Mouse (Mus musculus): Measurements from ENCODE around the gene Znhit6. TPM values are rescaled to one million over a fixed set of nuclear protein-coding genes. Genes with fewer than 3 reads are reported as not detected.

Znhit6 gene
- polyA plus RNA-seq (2015; fragmentation: Nextera tagmentation; extraction: Ambion mirVana) = 38.2 TPM in 2 replicates

- 5% methylated on average over 37 of the region's 37 CpGs for WGBS
- peak within 1 kb of the TSS; percentile 90 for H3K4me2 ChIP-seq (replicated peaks)
- peak within 1 kb of the TSS; percentile 88 for H3K4me3 ChIP-seq (replicated peaks)
- ATAC-seq = peak; percentile 94
- H3K4me1 ChIP-seq (replicated peaks) = peaks cover 20% of the 10 kb centered on the region
- peak within 1 kb of the TSS; percentile 86 for H3K9ac ChIP-seq (replicated peaks)
- peak within 1 kb of the TSS; percentile 72 for H3K27ac ChIP-seq
- no peaks in the 10 kb centered on the region for H3K27me3 ChIP-seq
- no peaks in the 10 kb centered on the region for H3K9me3 ChIP-seq
- peaks cover 22% of the 10 kb centered on the region for H3K36me3 ChIP-seq
Measured at GRCm38 (mm10) chr3:145575743-145576481, at the start of gene Znhit6. TSS of gene Znhit6 (plus strand) at chr3:145576205.

GRCm38 (mm10) chr3:145537870-145538269, 38.1 kb upstream of the Znhit6 start:
- Histone ChIP-seq H3K36me3 (no peaks in the 10 kb centered on the region), H3K9me3 (0 out of 2 replicates have a peak, but pooled peaks cover under 1% of the 10 kb centered on the region), H3K27me3 (no peaks in the 10 kb centered on the region), H3K27ac (no peak overlapping the region), H3K4me2 (replicated peaks) (no peak overlapping the region), H3K9ac (replicated peaks) (no peak overlapping the region), H3K4me3 (replicated peaks) (no peak overlapping the region), H3K4me1 (replicated peaks) (no peaks in the 10 kb centered on the region)
- ATAC-seq = no peak
- 93% methylated on average over 1 of the region's 1 CpGs for WGBS

GRCm38 (mm10) chr3:145548441-145549415, 27.3 kb upstream of the Znhit6 start:
- H3K4me1 ChIP-seq (replicated peaks) = no peaks in the 10 kb centered on the region
- no peak overlapping the region for H3K27ac ChIP-seq
- no peak overlapping the region for H3K4me2 ChIP-seq (replicated peaks)
- no peaks in the 10 kb centered on the region for H3K36me3 ChIP-seq
- H3K4me3 ChIP-seq (replicated peaks) = no peak overlapping the region
- 80% methylated on average over 10 of the region's 10 CpGs for WGBS
- no peak overlapping the region for H3K9ac ChIP-seq (replicated peaks)
- no peaks in the 10 kb centered on the region for H3K9me3 ChIP-seq
- ATAC-seq = no peak
- no peaks in the 10 kb centered on the region for H3K27me3 ChIP-seq

- WGBS = 75% methylated on average over 3 of the region's 3 CpGs
- Histone ChIP-seq H3K27ac (no peak overlapping the region), H3K27me3 (no peaks in the 10 kb centered on the region), H3K36me3 (no peaks in the 10 kb centered on the region), H3K4me1 (replicated peaks) (no peaks in the 10 kb centered on the region), H3K9ac (replicated peaks) (no peak overlapping the region), H3K4me3 (replicated peaks) (no peak overlapping the region), H3K4me2 (replicated peaks) (no peak overlapping the region), H3K9me3 (no peaks in the 10 kb centered on the region)
- ATAC-seq = no peak
Measured at GRCm38 (mm10) chr3:145550216-145550615, 25.8 kb upstream of the Znhit6 start.

- ATAC-seq = no peak
- H3K9me3 ChIP-seq = no peaks in the 10 kb centered on the region
- 93% methylated on average over 2 of the region's 2 CpGs for WGBS
- H3K9ac ChIP-seq (replicated peaks) = no peak overlapping the region
- no peaks in the 10 kb centered on the region for H3K4me1 ChIP-seq (replicated peaks)
- no peaks in the 10 kb centered on the region for H3K27me3 ChIP-seq
- no peak overlapping the region for H3K27ac ChIP-seq
- no peak overlapping the region for H3K4me3 ChIP-seq (replicated peaks)
- no peak overlapping the region for H3K4me2 ChIP-seq (replicated peaks)
- H3K36me3 ChIP-seq = no peaks in the 10 kb centered on the region
Measured at GRCm38 (mm10) chr3:145554388-145554787, 21.6 kb upstream of the Znhit6 start.

- H3K4me2 ChIP-seq (replicated peaks) = no peak overlapping the region
- WGBS = 95% methylated on average over 10 of the region's 10 CpGs
- no peak for ATAC-seq
Measured at GRCm38 (mm10) chr3:145556206-145556605, 19.8 kb upstream of the Znhit6 start.

GRCm38 (mm10) chr3:145559675-145560074, 16.3 kb upstream of the Znhit6 start:
- H3K4me2 ChIP-seq (replicated peaks) = no peak overlapping the region
- H3K4me3 ChIP-seq (replicated peaks) = no peak overlapping the region
- no peak overlapping the region for H3K9ac ChIP-seq (replicated peaks)
- 94% methylated on average over 5 of the region's 5 CpGs for WGBS
- H3K27ac ChIP-seq = no peak overlapping the region
- H3K9me3 ChIP-seq = no peaks in the 10 kb centered on the region
- H3K4me1 ChIP-seq (replicated peaks) = no peaks in the 10 kb centered on the region
- H3K27me3 ChIP-seq = no peaks in the 10 kb centered on the region
- no peaks in the 10 kb centered on the region for H3K36me3 ChIP-seq
- no peak for ATAC-seq

More at GRCm38 (mm10) chr3:145556206-145556605, 19.8 kb upstream of the Znhit6 start:
- Histone ChIP-seq H3K4me1 (replicated peaks) (no peaks in the 10 kb centered on the region), H3K36me3 (no peaks in the 10 kb centered on the region), H3K9me3 (no peaks in the 10 kb centered on the region), H3K4me3 (replicated peaks) (no peak overlapping the region), H3K27ac (no peak overlapping the region), H3K27me3 (no peaks in the 10 kb centered on the region), H3K9ac (replicated peaks) (no peak overlapping the region)

GRCm38 (mm10) chr3:145560117-145560516, 15.9 kb upstream of the Znhit6 start:
- Histone ChIP-seq H3K9ac (replicated peaks) (no peak overlapping the region), H3K4me2 (replicated peaks) (no peak overlapping the region), H3K27me3 (no peaks in the 10 kb centered on the region), H3K4me1 (replicated peaks) (no peaks in the 10 kb centered on the region), H3K27ac (no peak overlapping the region), H3K4me3 (replicated peaks) (no peak overlapping the region), H3K9me3 (no peaks in the 10 kb centered on the region), H3K36me3 (no peaks in the 10 kb centered on the region)
- ATAC-seq = no peak
- WGBS = 88% methylated on average over 4 of the region's 4 CpGs

GRCm38 (mm10) chr3:145574468-145574867, 1.5 kb upstream of the Znhit6 start:
- no peaks in the 10 kb centered on the region for H3K9me3 ChIP-seq
- H3K27ac ChIP-seq = no peak overlapping the region
- H3K36me3 ChIP-seq = peaks cover 17% of the 10 kb centered on the region
- no peaks in the 10 kb centered on the region for H3K27me3 ChIP-seq
- H3K9ac ChIP-seq (replicated peaks) = no peak overlapping the region
- 91% methylated on average over 3 of the region's 3 CpGs for WGBS
- H3K4me3 ChIP-seq (replicated peaks) = no peak overlapping the region
- no peak for ATAC-seq
- no peak overlapping the region for H3K4me2 ChIP-seq (replicated peaks)
- peaks cover 20% of the 10 kb centered on the region for H3K4me1 ChIP-seq (replicated peaks)

GRCm38 (mm10) chr3:145575340-145575739, 665 bp upstream of the Znhit6 start:
- Histone ChIP-seq H3K4me3 (replicated peaks) (no peak overlapping the region; the same call in 1 of the 2 replicates), H3K9me3 (no peaks in the 10 kb centered on the region)
- ATAC-seq = peak; percentile 25

GRCm38 (mm10) chr3:145576482-145576822, 447 bp downstream of the Znhit6 start:
- ATAC-seq = no peak
- Histone ChIP-seq H3K4me3 (replicated peaks) (peak overlapping the region; percentile 88), H3K9me3 (no peaks in the 10 kb centered on the region), H3K4me2 (replicated peaks) (peak overlapping the region; percentile 90), H3K27me3 (no peaks in the 10 kb centered on the region), H3K27ac (peak overlapping the region; percentile 72), H3K9ac (replicated peaks) (peak overlapping the region; percentile 86), H3K36me3 (peaks cover 26% of the 10 kb centered on the region), H3K4me1 (replicated peaks) (peaks cover 20% of the 10 kb centered on the region)
- under 1% methylated on average over 11 of the region's 11 CpGs for WGBS

More at GRCm38 (mm10) chr3:145575340-145575739, 665 bp upstream of the Znhit6 start:
- peak overlapping the region; percentile 90 for H3K4me2 ChIP-seq (replicated peaks)
- H3K36me3 ChIP-seq = peaks cover 20% of the 10 kb centered on the region
- H3K27me3 ChIP-seq = no peaks in the 10 kb centered on the region
- no peak overlapping the region for H3K27ac ChIP-seq
- H3K9ac ChIP-seq (replicated peaks) = no peak overlapping the region
- 80% methylated on average over 7 of the region's 7 CpGs for WGBS
- H3K4me1 ChIP-seq (replicated peaks) = peaks cover 20% of the 10 kb centered on the region

GRCm38 (mm10) chr3:145576876-145577275, 871 bp downstream of the Znhit6 start:
- Histone ChIP-seq H3K9me3 (no peaks in the 10 kb centered on the region), H3K4me1 (replicated peaks) (peaks cover 20% of the 10 kb centered on the region), H3K9ac (replicated peaks) (peak overlapping the region; percentile 86), H3K27me3 (no peaks in the 10 kb centered on the region), H3K36me3 (peaks cover 26% of the 10 kb centered on the region), H3K4me3 (replicated peaks) (peak overlapping the region; percentile 88), H3K4me2 (replicated peaks) (peak overlapping the region; percentile 90), H3K27ac (peak overlapping the region; percentile 72; the same call in 1 of the 2 replicates)
- 34% methylated on average over 15 of the region's 15 CpGs for WGBS
- no peak for ATAC-seq

Measured in midbrain, embryonic 13.5 days (tissue).